Mouse (Mus musculus): ENCODE measurements around the gene Clip4. TPM values are rescaled to one million over a fixed set of nuclear protein-coding genes. Genes with fewer than 3 reads are reported as not detected.

Gene Clip4
- polyA plus RNA-seq, 1 experiment = 8.0 TPM

GRCm38 (mm10) chr17:71786456-71786855 is 18.2 kb downstream of the Clip4 start:
- H3K4me1 ChIP-seq (ENCODE audit: control insufficient read depth, insufficient read depth, low read length) = no peaks in the 10 kb centered on the region
- TF ChIP-seq POLR2A (IDR thresholded peaks at IDR 0.05; ENCODE audit: low read depth, low read length) (no peak), CTCF (conservative IDR thresholded peaks at IDR 0.05; ENCODE audit: insufficient read depth, insufficient read length, low read depth, low read length) (no peak)
- no peak overlapping the region for H3K27ac ChIP-seq (ENCODE audit: insufficient read depth, low read depth, low read length)
- peak; percentile 25 for DNase-seq
- H3K36me3 ChIP-seq (ENCODE audit: control insufficient read depth, insufficient read depth, low read length) = no peaks in the 10 kb centered on the region
- H3K4me3 ChIP-seq (ENCODE audit: insufficient read depth, low read depth, low read length) = no peak overlapping the region
- no peaks in the 10 kb centered on the region for H3K27me3 ChIP-seq (replicated peaks; ENCODE audit: control insufficient read depth, insufficient read depth, low read length)

DNA sequence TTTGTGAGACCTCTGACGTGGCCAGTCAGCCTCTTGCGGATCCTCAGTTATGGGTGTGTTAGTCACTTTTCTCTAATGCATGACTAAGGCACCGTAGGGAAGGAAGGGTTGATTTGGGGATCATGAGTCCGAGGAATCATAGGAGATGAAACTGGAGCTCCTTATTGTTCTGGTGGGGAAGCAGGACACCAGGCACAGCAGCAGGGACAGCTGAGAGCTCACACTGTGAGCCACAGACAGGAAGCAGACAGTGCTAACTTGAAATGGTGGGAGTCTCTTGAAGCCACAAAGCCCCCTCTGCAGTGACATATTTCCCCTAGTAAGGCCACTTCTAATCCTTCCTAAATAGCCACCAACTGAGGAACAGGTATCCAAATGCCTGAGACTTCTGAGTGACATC is 22.8 kb downstream of the Clip4 start:
- Histone ChIP-seq H3K27ac (ENCODE audit: insufficient read depth, low read depth, low read length) (no peak overlapping the region), H3K4me3 (ENCODE audit: insufficient read depth, low read depth, low read length) (no peak overlapping the region), H3K36me3 (ENCODE audit: control insufficient read depth, insufficient read depth, low read length) (no peaks in the 10 kb centered on the region), H3K4me1 (ENCODE audit: control insufficient read depth, insufficient read depth, low read length) (no peaks in the 10 kb centered on the region), H3K27me3 (replicated peaks; ENCODE audit: control insufficient read depth, insufficient read depth, low read length) (no peaks in the 10 kb centered on the region)
- no peak for TF ChIP-seq POLR2A (IDR thresholded peaks at IDR 0.05; ENCODE audit: low read depth, low read length)
- TF ChIP-seq CTCF (conservative IDR thresholded peaks at IDR 0.05; ENCODE audit: insufficient read depth, insufficient read length, low read depth, low read length) = no peak
- 85% methylated on average over 4 of the region's 4 CpGs for WGBS
- DNase-seq = no peak

GRCm38 (mm10) chr17:71791622-71792021 is 23.3 kb downstream of the Clip4 start:
- no peak overlapping the region for H3K4me3 ChIP-seq (ENCODE audit: insufficient read depth, low read depth, low read length)
- no peaks in the 10 kb centered on the region for H3K36me3 ChIP-seq (ENCODE audit: control insufficient read depth, insufficient read depth, low read length)
- no peak for TF ChIP-seq POLR2A (IDR thresholded peaks at IDR 0.05; ENCODE audit: low read depth, low read length)
- no peak for TF ChIP-seq CTCF (conservative IDR thresholded peaks at IDR 0.05; ENCODE audit: insufficient read depth, insufficient read length, low read depth, low read length)
- DNase-seq = no peak
- no peaks in the 10 kb centered on the region for H3K27me3 ChIP-seq (replicated peaks; ENCODE audit: control insufficient read depth, insufficient read depth, low read length)
- 84% methylated on average over 4 of the region's 4 CpGs for WGBS
- no peaks in the 10 kb centered on the region for H3K4me1 ChIP-seq (ENCODE audit: control insufficient read depth, insufficient read depth, low read length)
- H3K27ac ChIP-seq (ENCODE audit: insufficient read depth, low read depth, low read length) = no peak overlapping the region

DNA sequence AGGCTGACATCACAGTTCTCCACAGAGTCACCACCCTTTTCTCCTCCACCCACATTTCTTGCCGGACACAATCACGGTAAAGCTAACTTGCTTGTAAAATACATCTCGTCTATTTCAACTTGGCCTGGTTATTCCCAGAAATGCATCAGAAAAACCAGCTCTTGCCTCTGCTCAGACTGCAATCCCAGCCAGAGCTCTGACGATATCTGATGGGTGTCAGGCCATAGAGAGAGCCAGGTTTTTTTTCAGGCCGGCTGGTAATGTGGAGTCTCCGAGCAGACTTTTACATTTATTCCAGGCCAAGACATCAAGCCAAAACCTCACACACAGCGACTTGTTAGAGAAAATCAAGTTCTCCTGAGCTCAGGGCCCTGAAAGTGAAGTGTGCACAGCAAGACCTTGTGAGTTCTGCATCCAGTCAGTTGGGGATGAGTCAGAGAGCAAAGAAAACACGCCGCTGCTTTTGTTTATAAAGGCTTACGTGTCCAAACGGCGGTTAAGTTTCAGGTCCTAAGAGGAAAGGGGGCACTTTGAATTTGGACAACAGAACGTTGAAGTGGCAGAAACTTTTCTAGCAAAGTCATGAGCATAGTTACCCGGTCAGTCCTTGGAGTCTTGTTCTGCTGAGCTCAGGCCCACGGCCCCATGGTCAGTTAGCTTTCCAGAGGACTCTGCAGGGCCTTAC is 27.4 kb downstream of the Clip4 start:
- Histone ChIP-seq H3K4me3 (ENCODE audit: insufficient read depth, low read depth, low read length) (no peak overlapping the region), H3K4me1 (ENCODE audit: control insufficient read depth, insufficient read depth, low read length) (no peaks in the 10 kb centered on the region), H3K36me3 (ENCODE audit: control insufficient read depth, insufficient read depth, low read length) (no peaks in the 10 kb centered on the region), H3K27ac (ENCODE audit: insufficient read depth, low read depth, low read length) (no peak overlapping the region), H3K27me3 (replicated peaks; ENCODE audit: control insufficient read depth, insufficient read depth, low read length) (no peaks in the 10 kb centered on the region)
- DNase-seq = no peak
- WGBS = 63% methylated on average over 15 of the region's 15 CpGs
- no peak for TF ChIP-seq POLR2A (IDR thresholded peaks at IDR 0.05; ENCODE audit: low read depth, low read length)
- no peak for TF ChIP-seq CTCF (conservative IDR thresholded peaks at IDR 0.05; ENCODE audit: insufficient read depth, insufficient read length, low read depth, low read length)

DNA sequence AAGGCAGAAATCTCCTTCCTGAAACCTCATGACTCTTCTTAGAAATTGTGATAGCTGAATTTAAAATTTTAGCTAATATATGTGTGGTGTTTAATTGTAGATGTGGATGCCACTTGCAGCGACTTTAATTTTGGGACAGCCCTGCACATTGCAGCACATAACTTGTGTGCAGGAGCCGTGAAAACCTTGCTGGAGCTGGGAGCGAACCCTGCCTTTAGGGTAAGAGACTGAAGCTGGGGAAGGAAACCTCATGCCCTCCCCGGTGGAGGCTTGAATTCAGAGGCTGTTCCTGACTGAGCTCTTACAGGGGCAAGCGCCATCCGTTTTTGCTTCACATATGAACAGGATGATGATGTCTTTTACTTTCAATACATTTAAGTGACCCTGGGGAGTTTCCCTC is 35.2 kb downstream of the Clip4 start:
- peak; percentile 54 for DNase-seq
- Histone ChIP-seq H3K27me3 (replicated peaks; ENCODE audit: control insufficient read depth, insufficient read depth, low read length) (no peaks in the 10 kb centered on the region), H3K4me1 (ENCODE audit: control insufficient read depth, insufficient read depth, low read length) (peaks cover 3% of the 10 kb centered on the region; the same call in 1 of the 2 replicates), H3K27ac (ENCODE audit: insufficient read depth, low read depth, low read length) (peak overlapping the region; percentile 42), H3K4me3 (ENCODE audit: insufficient read depth, low read depth, low read length) (no peak overlapping the region), H3K36me3 (ENCODE audit: control insufficient read depth, insufficient read depth, low read length) (no peaks in the 10 kb centered on the region)
- WGBS = 32% methylated on average over 6 of the region's 6 CpGs
- TF ChIP-seq CTCF (conservative IDR thresholded peaks at IDR 0.05; ENCODE audit: insufficient read depth, insufficient read length, low read depth, low read length) (no peak), POLR2A (IDR thresholded peaks at IDR 0.05; ENCODE audit: low read depth, low read length) (no peak)

DNA sequence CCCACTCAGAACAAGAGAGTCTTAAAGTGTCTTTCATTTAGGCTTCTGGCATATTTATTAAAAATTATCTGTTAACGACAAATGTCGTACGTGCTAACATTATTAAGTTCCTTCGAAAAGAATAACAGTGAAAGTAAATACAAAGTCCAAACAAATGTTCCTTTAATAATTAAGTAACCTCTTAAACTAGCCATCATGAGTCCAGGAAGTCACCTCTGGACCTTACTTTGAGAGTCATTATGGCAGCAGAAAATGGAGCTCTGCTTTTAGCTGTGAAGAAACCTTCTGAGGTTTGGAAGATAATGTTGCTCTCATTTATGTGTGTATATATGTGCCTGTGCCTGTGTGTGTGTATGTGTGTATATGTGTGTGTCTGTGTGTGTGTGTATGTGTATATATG is 35.6 kb downstream of the Clip4 start:
- WGBS = 40% methylated on average over 4 of the region's 4 CpGs
- Histone ChIP-seq H3K36me3 (ENCODE audit: control insufficient read depth, insufficient read depth, low read length) (no peaks in the 10 kb centered on the region), H3K27ac (ENCODE audit: insufficient read depth, low read depth, low read length) (peak overlapping the region; percentile 57), H3K4me1 (ENCODE audit: control insufficient read depth, insufficient read depth, low read length) (peaks cover 3% of the 10 kb centered on the region; the same call in 1 of the 2 replicates), H3K27me3 (replicated peaks; ENCODE audit: control insufficient read depth, insufficient read depth, low read length) (no peaks in the 10 kb centered on the region), H3K4me3 (ENCODE audit: insufficient read depth, low read depth, low read length) (no peak overlapping the region)
- DNase-seq = peak; percentile 52
- TF ChIP-seq CTCF (conservative IDR thresholded peaks at IDR 0.05; ENCODE audit: insufficient read depth, insufficient read length, low read depth, low read length) = no peak
- no peak for TF ChIP-seq POLR2A (IDR thresholded peaks at IDR 0.05; ENCODE audit: low read depth, low read length)

GRCm38 (mm10) chr17:71811070-71811469 is 42.8 kb downstream of the Clip4 start:
- Histone ChIP-seq H3K36me3 (ENCODE audit: control insufficient read depth, insufficient read depth, low read length) (no peaks in the 10 kb centered on the region), H3K4me1 (ENCODE audit: control insufficient read depth, insufficient read depth, low read length) (no peaks in the 10 kb centered on the region), H3K27ac (ENCODE audit: insufficient read depth, low read depth, low read length) (no peak overlapping the region), H3K27me3 (replicated peaks; ENCODE audit: control insufficient read depth, insufficient read depth, low read length) (no peaks in the 10 kb centered on the region), H3K4me3 (ENCODE audit: insufficient read depth, low read depth, low read length) (no peak overlapping the region)
- TF ChIP-seq POLR2A (IDR thresholded peaks at IDR 0.05; ENCODE audit: low read depth, low read length) (no peak), CTCF (conservative IDR thresholded peaks at IDR 0.05; ENCODE audit: insufficient read depth, insufficient read length, low read depth, low read length) (no peak)
- DNase-seq = peak; percentile 60
- 29% methylated on average over 8 of the region's 8 CpGs for WGBS
